Mouse (Mus musculus): ENCODE measurements around the gene Kcnk5.

DNA sequence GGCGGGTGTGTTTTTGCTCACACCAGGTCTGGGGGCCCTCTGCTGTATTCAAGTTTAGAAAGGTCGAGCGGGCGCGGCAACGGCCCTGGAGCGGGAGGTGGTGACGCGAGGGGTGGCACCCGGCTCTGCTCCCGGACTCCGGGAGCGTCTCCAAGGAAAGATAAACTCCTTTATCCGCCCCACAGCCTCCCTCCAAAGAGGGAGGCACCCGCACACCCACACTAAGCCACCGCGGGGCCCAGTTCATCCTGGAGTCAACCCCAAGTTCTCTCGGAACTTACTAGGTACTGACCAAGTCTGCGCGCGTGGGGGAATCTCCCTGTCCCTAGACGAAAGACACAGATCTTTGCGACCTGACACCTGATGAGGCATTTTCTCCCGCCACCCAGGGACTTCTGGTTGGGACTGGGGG, 852 bp downstream of the Kcnk5 start:
- TF ChIP-seq CTCF (IDR thresholded peaks at IDR 0.05) (no peak), EP300 (IDR thresholded peaks at IDR 0.05) (no peak)
